In genomic region chr1:180901107-180901506, GRCm38 (mm10) we compare ENCODE assay signal across 9 mouse cellular contexts. TPM values are rescaled to one million over a fixed set of nuclear protein-coding genes. Genes with fewer than 3 reads are reported as not detected.
DNase-seq lines count a peak whose midpoint lies in the region; ATAC-seq lines count a peak whose summit lies in the region.
"Had no signal": no experiment of that assay in that cellular context is flagged by ENCODE, and none has a peak within 500 bp of the region (broad histone marks: within the 10 kb centered on the region; RNA-seq: fewer than 3 reads in every experiment).

No protein-coding gene starts in this region.

- H3K9ac ChIP-seq in liver, embryonic 12.5 days = no peak overlapping the region
- H3K9ac ChIP-seq: hindbrain, embryonic 15.5 days had no signal

- H3K4me1 ChIP-seq in liver, embryonic 12.5 days = peaks cover 39% of the 10 kb centered on the region

- no peak overlapping the region for H3K4me2 ChIP-seq in liver, embryonic 12.5 days
- H3K4me2 ChIP-seq: hindbrain, embryonic 15.5 days had no signal

- ATAC-seq in liver, embryonic 12.5 days = no peak
- 0 out of 2 replicates have a peak, but pooled peaks have one; percentile 23 for ATAC-seq in megakaryocyte progenitor cell, adult 5-6 weeks (replicated peaks; ENCODE audit: poor library complexity)

- H3K4me3 ChIP-seq in liver, embryonic 12.5 days = no peak overlapping the region
- H3K4me3 ChIP-seq: hindbrain, embryonic 15.5 days had no signal

- peaks cover 9% of the 10 kb centered on the region for H3K36me3 ChIP-seq in liver, embryonic 12.5 days
- H3K36me3 ChIP-seq: hindbrain, embryonic 15.5 days had no signal

- H3K9me3 ChIP-seq in liver, embryonic 12.5 days (replicated peaks) = no peaks in the 10 kb centered on the region
- H3K9me3 ChIP-seq: hindbrain, embryonic 15.5 days had no signal

- peak; percentile 36 to 52 for DNase-seq in cerebellum, adult 18-20 months
- DNase-seq in cerebellum, adult 11 months = no peak
- peak; percentile 33 for DNase-seq in liver
- DNase-seq in cerebellum, postnatal 10 days = peak; percentile 61 to 81
- DNase-seq in frontal cortex, postnatal 10 days (ENCODE audit: low spot score in 2 of 2) = no peak
- no peak for DNase-seq in neural tube, embryonic 10.5 days (ENCODE audit: extremely low spot score, low spot score)

- WGBS in liver, embryonic 12.5 days (ENCODE audit: insufficient replicate concordance) = 2% methylated on average over 4 of the region's 4 CpGs

- no peaks in the 10 kb centered on the region for H3K27me3 ChIP-seq in liver, embryonic 12.5 days (replicated peaks)
- H3K27me3 ChIP-seq: hindbrain, embryonic 15.5 days had no signal

- no peak overlapping the region for H3K27ac ChIP-seq in liver, embryonic 12.5 days
- H3K27ac ChIP-seq: hindbrain, embryonic 15.5 days had no signal

RNA-seq across cellular contexts. Expression of gene Pycr2, which starts 3.0 kb away (rescaled TPM):
- polyA plus RNA-seq in liver, embryonic 12.5 days (2016; fragmentation: Nextera tagmentation; extraction: Ambion mirVana) = 146 and 150 TPM in 2 replicates
- total RNA-seq in megakaryocyte progenitor cell, adult 5-6 weeks (2015) = 27.2 and 28.8 TPM in 2 replicates
- total RNA-seq in megakaryocyte progenitor cell, adult 5-6 weeks (2017) = 22.4 and 26.3 TPM in 2 replicates

RNA-seq across cellular contexts. Expression of gene Lefty2, which starts 8.2 kb away (rescaled TPM):
- polyA plus RNA-seq in liver, embryonic 12.5 days (2016; fragmentation: Nextera tagmentation; extraction: Ambion mirVana) = not detected in 2 replicates
- not detected in 2 replicates for total RNA-seq in megakaryocyte progenitor cell, adult 5-6 weeks (2015)
- total RNA-seq in megakaryocyte progenitor cell, adult 5-6 weeks (2017) = not detected in 2 replicates

RNA-seq across cellular contexts. Expression of gene Lefty1, which starts 33.7 kb away (rescaled TPM):
- polyA plus RNA-seq in liver, embryonic 12.5 days (2016; fragmentation: Nextera tagmentation; extraction: Ambion mirVana) = 4.7 and 7.1 TPM in 2 replicates
- 0.90 and 1.7 TPM in 2 replicates for total RNA-seq in megakaryocyte progenitor cell, adult 5-6 weeks (2015)
- 0.27 TPM in 1 of 2 replicates, not detected in the other for total RNA-seq in megakaryocyte progenitor cell, adult 5-6 weeks (2017)

RNA-seq across cellular contexts. Expression of gene Tmem63a, which starts 41.0 kb away (rescaled TPM):
- polyA plus RNA-seq in liver, embryonic 12.5 days (2016; fragmentation: Nextera tagmentation; extraction: Ambion mirVana) = 6.5 and 6.6 TPM in 2 replicates
- total RNA-seq in megakaryocyte progenitor cell, adult 5-6 weeks (2015) = 15.0 and 15.6 TPM in 2 replicates
- 16.5 and 16.8 TPM in 2 replicates for total RNA-seq in megakaryocyte progenitor cell, adult 5-6 weeks (2017)

RNA-seq across cellular contexts. Expression of gene Sde2, which starts 50.2 kb away (rescaled TPM):
- 39.2 and 39.4 TPM in 2 replicates for polyA plus RNA-seq in liver, embryonic 12.5 days (2016; fragmentation: Nextera tagmentation; extraction: Ambion mirVana)
- total RNA-seq in megakaryocyte progenitor cell, adult 5-6 weeks (2015) = 17.6 and 21.3 TPM in 2 replicates
- 29.9 and 33.6 TPM in 2 replicates for total RNA-seq in megakaryocyte progenitor cell, adult 5-6 weeks (2017)

Comparison
In these comparisons a context has a peak if more than half of its experiments do, and no peak if none do; other contexts are left out.
1. DNase-seq: peak in cerebellum, adult 18-20 months (2 of 2), liver (single experiment) and cerebellum, postnatal 10 days (2 of 2); none in cerebellum, adult 11 months (single experiment), frontal cortex, postnatal 10 days (0 of 2) and neural tube, embryonic 10.5 days (single experiment).